ENCODE assay signal across 8 mouse cellular contexts in the genomic region with DNA sequence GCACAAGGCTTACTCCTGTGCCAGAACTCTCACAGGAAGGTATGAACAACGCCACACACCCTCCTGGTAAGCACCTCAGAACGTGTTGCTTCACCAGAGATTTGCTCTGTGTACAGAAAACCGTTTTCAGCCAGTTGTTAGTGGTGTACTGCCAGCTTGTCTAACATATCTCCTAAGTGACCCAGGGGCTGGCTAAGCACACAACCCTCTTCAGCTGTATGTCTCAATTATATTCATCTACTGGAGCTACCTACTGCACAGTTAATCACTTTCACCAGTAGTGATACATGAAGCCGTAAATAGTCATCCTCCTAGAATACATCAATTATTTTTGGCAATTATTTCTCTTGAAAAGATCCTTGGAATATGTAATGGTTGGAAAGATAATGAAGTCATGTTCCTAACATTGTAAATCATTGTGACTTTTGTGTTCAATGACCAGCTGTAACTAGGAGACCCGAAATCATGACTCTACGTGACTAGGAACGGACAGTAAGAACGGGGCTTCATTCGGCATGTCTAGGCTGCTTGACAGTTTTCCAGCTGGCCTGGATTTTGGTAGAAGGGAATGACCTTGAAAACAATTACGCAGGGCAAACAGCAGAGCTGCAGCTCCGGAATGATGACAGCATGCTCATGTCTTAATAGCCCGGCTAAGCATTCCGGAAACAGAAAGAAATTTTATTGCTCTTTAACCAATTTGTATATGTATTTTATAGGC.
A peak's percentile ranks its signal among the peaks of the same experiment; 100 is the strongest.
DNase-seq lines count a peak whose midpoint lies in the region; ATAC-seq lines count a peak whose summit lies in the region.

No protein-coding gene starts in this region.

- no peaks in the 10 kb centered on the region for H3K27me3 ChIP-seq in hindbrain, embryonic 16.5 days (replicated peaks; ENCODE audit: control insufficient read depth, insufficient read depth, low read length)

- H3K4me2 ChIP-seq in hindbrain, embryonic 16.5 days (ENCODE audit: low read length): no peak overlapping the region

- no peaks in the 10 kb centered on the region for H3K9me3 ChIP-seq in hindbrain, embryonic 16.5 days (ENCODE audit: control insufficient read depth, low read length)

- peak; percentile 39 for DNase-seq in gastrocnemius, postnatal 10 days
- DNase-seq in gastrocnemius, postnatal 36 days: no peak
- peak; percentile 31 for DNase-seq in retina, postnatal 1 day
- no peak for DNase-seq in retina, embryonic 14.5 days (ENCODE audit: low spot score)
- DNase-seq in testis, postnatal 14 days (ENCODE audit: low spot score): peak; percentile 20
- no peak for DNase-seq in thymus, postnatal 10 days (ENCODE audit: low spot score in 2 of 2)
- DNase-seq in right cerebral cortex, adult 2 months (ENCODE audit: low spot score in 2 of 2): no peak

- WGBS in hindbrain, embryonic 16.5 days: 57% methylated on average over 13 of the region's 13 CpGs

- H3K4me1 ChIP-seq in hindbrain, embryonic 16.5 days (ENCODE audit: control insufficient read depth, insufficient read depth, low read depth, low read length): no peaks in the 10 kb centered on the region

- 0 out of 2 replicates have a peak overlapping the region, but pooled peaks have one; percentile 9 for H3K9ac ChIP-seq in hindbrain, embryonic 16.5 days (ENCODE audit: low read depth, low read length)

- no peaks in the 10 kb centered on the region for H3K36me3 ChIP-seq in hindbrain, embryonic 16.5 days (ENCODE audit: control insufficient read depth, insufficient read depth, low read length)

- ATAC-seq in hindbrain, embryonic 16.5 days: peak; percentile 60

- no peak overlapping the region for H3K4me3 ChIP-seq in hindbrain, embryonic 16.5 days (ENCODE audit: low read length)

- intact Hi-C loops in gastrocnemius, postnatal 36 days (cut with DNase I): no loop called here

- no peak overlapping the region for H3K27ac ChIP-seq in hindbrain, embryonic 16.5 days (ENCODE audit: low read depth, low read length)

Comparison
In these comparisons a context has a peak if more than half of its experiments do, and no peak if none do; other contexts are left out.
1. DNase-seq: peak in gastrocnemius, postnatal 10 days (single experiment), retina, postnatal 1 day (single experiment) and testis, postnatal 14 days (single experiment); none in gastrocnemius, postnatal 36 days (0 of 2), retina, embryonic 14.5 days (single experiment), thymus, postnatal 10 days (0 of 2) and right cerebral cortex, adult 2 months (0 of 2).